Mouse (Mus musculus): ENCODE measurements around the gene Mrs2.
"Not testable (repeated sequence)": the region's sequence is repeated elsewhere in the genome, so short reads cannot be mapped to it uniquely, and the experiment has no call there.

The Mrs2 gene

DNA sequence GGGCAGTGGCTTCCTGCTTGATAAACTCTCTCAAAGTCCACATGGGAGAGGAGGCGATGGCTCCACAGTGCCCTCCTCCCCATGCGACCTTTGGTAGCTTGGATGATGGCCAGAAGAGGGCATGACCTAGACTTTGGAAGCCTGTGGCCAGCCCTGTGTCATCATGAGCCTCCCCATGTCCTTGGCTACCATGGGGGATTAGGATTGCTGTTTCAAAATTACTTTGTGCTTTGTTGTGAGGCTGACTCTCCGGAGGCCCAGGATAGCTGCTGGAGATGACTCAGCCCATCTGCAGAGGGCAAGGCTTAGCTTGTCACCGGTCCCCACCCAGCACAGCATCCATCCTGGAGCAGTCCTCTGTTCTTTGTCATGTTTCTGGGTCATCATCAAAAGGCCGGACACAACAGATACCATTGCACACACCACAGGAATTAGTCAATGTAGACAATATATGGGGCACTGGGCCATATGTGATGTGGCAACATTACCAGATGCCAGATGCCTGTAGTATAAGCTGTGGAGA, 42.3 kb downstream of the Mrs2 start:
- DNase-seq (ENCODE audit: low spot score), result no peak

DNA sequence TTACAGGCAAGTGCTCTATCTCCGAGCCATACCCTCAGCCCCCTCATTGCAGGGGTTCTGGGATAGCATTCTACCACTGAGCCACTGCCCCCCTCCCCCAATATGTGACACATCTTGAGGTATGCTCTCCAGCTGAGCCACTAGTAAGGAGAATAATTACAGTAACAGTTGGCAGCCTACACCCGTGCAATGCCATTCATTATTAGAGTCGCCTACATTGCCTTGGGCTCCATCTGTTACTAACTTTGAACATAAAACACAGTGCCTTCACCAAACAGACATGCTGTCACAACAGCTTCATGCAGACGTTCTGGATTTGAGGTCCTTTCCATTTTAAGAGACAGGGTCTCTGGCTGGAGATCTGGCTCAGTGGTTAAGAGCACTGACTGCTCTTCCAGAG, 43.8 kb downstream of the Mrs2 start:
- no peak for DNase-seq (ENCODE audit: low spot score)

DNA sequence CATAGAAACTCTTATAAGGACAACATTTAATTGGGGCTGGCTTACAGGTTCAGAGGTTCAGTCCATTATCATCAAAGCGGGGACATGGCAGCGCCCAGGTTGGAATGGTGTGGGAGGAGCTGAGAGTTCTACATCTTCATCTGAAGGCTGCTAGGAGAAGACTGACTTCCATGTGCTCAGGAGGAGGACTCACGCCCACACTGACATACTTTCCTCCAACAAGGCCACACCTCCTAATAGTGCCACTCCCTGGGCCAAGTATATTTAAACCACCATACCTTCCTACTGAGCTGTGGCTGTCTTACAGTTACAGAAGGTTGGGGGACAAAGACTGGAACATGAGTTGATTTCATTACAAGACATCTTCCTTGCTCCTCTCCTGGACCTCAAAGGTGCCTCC, 48.4 kb downstream of the Mrs2 start:
- DNase-seq (ENCODE audit: low spot score), result not testable (repeated sequence)

DNA sequence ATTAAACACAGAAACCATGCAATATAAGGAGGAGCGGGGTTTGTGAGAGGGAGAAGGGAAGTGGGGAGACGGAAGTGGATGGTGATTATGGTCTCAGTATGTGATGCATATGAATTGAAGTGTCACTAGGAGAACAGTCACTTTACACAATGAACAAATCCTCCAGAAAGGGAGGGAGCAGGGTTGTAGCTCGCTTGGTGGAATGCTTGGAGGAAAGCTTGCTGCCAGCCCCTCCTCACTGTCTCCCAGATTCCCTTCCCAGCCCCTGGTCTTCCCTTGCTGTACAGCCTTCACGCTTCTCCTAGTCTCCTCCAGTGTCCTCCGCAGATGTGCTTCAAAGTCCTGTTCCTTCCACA, 54.4 kb downstream of the Mrs2 start:
- DNase-seq (ENCODE audit: low spot score), result no peak

DNA sequence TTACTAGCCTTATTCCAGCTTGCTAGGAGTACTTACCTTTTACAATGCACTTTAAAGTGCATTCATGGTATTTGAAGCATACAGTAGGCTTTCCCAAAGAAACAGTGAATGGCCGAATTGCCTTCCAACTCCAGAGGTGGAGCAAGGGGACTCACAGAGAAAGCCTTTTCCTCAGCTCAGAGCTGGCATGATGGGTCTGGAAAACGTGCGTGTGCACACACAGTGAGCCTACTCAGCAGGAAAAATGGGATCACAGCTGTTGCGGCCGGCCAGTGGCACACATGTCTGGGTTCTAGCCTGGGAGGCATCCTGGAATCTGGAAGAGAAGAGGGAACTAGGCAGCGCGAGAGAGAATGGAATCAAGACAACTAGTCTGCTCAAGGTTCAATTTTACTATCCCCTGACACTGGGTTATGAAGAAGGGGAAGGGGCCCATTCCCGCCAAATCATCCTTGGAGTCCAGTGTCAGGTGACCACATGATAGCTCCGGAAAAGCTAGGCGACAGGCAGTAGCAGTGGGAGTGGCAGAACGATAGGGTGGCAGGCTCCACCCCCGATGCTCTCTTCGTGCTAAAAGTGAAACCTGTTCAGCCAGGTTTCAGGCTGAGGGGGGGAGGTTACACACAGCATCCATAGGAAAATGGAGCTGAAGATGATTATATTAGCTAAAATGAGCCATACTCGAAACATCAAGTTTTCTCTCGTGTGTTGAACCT, 54.9 kb downstream of the Mrs2 start:
- no peak for DNase-seq (ENCODE audit: low spot score)

DNA sequence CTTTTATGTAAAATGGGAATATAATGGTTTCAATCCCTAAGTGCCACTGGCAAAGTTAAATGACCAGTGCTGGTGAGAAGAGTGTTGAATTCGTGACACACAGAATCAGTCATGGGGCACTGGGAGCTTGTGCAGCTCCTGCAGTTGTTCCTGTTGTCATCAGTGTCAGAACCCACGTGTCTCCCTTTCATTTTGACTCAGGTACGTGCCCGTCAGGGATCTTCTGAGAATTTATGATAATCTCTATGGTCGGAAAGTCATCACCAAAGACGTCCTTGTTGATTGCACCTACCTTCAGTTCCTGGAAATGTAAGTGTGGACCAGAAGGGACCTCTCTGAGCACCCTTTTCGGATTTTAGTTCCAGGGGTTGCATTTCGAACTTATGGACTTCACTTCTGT, 58.1 kb downstream of the Mrs2 start:
- DNase-seq (ENCODE audit: low spot score), result no peak

DNA sequence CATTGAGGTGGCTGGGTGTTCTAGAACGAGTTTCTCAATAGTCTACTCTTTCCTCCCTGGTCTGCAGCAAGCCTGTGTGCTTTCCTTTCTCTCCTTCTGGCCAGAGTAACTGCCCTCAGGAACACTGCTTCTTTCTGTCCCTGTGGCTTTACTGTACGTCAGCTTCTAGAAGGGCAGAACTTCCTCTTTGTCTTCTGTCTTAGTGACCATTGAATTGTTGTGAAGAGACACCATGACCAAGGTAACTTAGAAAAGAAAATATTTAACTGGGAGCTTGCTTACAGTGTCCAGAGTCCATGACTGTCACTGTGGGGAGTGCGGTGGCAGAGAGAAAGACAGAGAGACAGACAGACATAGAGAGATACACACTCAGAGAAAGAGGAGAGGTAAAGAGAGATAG, 60.1 kb downstream of the Mrs2 start:
- no peak for DNase-seq (ENCODE audit: low spot score)

DNA sequence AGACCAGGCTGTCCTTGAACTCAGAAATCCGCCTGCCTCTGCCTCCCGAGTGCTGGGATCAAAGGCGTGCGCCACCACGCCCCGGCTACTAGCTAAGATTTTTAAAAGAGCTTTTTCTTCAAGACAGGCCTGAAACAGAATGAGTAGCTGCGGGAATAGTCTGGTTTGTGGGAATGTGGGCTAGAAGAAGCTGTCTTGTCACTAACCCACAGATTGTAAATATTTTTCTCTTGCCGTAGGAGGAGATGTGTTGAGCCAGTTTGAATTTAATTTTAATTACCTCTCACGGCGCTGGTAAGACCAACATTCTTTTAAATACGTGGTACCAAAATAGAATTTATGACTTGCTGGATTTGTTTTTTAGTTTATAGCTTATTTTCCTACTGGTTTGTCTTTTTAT, 61.5 kb downstream of the Mrs2 start:
- DNase-seq (ENCODE audit: low spot score), result no peak

DNA sequence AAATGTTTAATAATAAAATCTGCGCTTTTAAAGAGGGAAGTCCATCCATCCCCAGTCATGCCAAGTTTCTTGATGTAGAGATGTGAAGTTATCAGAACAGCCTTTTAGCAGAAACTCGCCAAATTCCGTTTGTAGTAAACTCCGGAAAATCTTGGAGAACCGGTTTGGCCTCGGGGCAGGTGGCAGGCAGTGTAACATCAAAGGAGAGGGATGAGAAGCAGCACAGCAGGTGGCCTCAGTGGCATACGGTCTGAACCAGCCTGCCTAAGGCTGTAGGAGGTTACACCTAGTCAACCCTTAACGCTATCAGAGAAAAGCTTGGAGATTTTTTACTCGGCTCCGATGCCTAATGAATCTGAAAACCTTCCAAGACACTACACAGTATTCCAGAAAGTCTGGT, 64.7 kb downstream of the Mrs2 start:
- no peak for DNase-seq (ENCODE audit: low spot score)

DNA sequence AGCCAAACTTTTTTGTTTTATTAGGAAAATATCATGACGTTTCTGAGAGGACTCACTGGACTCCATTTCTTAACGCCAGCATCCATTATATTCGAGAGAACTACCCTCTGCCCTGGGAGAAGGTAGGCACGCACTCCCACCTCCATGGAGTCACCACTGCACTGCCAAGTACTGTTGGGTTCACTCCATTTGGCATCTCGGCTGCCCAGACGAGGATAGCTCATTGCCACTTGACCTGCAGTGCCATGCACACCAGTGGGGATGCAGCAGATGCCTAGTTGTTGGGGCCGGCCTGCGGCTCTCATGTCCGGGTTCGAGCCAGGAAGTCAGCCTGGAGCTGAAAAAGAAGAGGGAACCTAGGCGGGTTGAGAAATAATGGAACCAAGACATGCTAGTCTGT, 65.1 kb downstream of the Mrs2 start:
- DNase-seq (ENCODE audit: low spot score), result no peak

DNA sequence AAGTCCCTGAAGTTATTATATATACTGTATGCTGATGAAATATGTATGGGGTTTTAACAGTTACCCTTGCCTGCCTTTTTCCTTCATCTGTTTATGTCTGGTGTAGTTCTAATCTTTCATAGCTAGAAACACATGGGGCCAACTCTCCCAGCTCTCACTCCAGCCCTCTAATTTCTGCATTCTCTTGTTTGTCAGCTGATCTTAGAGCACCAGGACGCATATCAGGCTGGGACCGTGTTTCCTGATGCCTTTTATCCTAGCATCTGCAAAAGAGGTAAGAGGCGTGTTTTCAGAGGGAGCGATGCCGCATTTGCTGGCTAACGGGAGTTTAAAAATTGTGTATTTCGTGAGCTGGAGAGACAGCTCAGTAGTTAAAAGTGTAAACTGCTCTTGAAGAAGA, 67.5 kb downstream of the Mrs2 start:
- DNase-seq (ENCODE audit: low spot score), result no peak

DNA sequence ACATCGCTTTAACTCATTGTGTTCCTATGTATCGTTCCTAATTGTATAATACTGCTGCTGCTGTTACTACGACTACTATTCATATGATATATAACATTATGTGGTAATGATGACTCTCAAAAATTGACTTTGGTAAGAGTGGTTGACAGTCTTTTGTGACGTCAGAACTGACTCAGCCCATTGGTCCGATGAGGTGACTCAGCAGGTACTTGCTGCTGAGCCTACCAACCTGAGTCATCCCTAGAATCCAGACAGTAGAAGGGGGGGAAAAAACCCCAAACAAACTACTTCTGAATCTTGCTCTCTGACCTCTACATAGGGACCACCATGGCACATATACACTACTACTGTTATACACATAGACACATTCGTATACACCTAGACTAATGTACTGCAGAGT, 71.3 kb downstream of the Mrs2 start:
- DNase-seq (ENCODE audit: low spot score), result no peak

DNA sequence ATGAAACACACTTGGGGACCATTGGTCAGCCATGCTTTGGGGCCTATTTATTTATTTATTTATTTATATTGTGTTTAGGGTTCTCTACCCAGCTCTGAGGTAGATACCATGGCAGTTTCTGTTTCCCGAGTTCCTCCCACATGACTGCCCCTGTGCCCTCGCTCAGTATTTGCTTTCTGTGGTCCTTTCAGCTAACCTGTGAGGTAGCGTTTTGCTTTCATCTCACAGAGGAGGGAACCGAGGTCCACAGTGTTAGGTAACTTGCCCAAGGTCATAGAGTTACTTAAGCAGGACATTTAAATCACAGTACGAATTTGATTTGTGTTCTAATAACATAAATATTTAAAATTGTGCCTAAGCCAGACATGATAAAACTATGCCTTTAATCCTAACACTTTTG, 73.0 kb downstream of the Mrs2 start:
- DNase-seq (ENCODE audit: low spot score), result no peak

DNA sequence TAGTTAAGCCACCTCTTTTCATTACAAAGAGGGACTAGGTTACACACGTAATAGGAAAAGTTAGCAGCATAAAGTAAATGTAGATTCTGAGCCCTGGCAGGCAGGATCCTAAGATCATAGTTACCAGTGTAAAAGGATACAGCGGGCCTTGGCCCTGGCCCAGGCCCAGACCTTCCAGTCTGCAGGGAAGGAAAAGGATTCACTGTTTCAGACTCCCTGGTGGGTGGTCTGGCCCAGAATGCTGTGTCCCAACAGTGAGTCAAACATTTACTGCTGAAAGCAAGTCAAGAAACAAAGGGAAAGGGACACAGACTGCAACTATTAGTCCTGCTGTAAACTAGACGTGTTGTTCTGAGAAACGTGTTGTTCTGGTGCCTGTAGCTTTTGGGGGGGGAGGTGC, 74.6 kb downstream of the Mrs2 start:
- peak; percentile 55 for DNase-seq (ENCODE audit: low spot score)

DNA sequence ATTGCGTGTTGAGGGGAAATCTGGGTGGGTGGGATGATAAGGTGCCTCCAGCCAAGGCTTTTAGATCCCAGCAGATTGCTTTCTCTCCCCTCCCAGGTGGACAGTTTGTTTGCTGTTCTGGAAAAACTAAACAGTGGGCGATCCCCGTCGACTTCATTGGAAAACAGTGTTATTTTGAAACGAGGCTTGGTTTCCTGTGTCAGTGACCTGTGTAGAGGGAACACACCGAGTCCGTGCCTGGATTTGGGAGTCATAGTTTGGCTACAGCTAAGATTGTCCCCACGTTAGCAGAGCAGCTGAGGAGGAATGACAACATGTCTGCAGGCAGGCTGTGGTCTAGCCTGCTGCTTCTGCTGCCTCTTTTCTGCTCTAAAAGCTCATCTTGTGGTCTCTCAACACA, 76.9 kb downstream of the Mrs2 start:
- no peak for DNase-seq (ENCODE audit: low spot score)

DNA sequence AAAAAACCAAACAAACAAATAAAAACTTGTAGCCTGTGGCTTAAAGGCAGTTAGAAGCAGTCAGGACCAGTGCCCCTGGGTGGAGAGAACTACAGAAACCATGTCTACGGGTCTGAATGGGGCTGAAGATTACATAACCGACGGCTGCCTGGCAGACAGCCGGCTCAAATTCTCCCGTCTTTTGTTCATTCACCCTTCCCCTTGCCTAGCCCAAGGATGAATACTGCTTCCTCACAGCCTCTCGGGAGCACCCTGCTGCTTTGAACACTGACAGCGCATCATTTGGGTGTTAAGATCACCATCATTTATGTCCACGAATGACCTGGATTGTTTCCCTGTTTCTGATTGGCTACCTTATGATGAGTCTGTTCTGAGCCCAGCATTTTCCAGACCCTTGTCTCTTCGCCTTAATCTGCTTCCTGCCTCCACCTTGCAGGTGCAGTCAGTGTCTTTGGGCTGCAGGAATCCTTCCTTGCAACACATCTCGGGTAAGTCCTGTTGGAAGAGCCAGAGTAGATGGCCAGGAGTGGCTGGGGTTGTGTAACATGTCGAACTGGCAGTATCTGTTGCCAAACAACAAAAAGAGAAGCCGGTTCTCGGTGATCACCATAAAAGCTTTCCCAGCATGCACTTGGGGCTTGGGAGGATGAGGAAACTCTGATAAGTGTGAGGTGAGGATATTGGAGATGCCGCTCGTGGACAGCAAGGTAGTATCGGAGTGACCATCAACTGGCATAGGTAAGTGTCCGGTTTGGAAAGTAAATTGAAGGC, 77.5 kb downstream of the Mrs2 start, which contains the start of gene Gpld1:
Gpld1 (plus strand) TSS at position 641 of the 771 bp plus-strand sequence.
- DNase-seq (ENCODE audit: low spot score), result no peak

DNA sequence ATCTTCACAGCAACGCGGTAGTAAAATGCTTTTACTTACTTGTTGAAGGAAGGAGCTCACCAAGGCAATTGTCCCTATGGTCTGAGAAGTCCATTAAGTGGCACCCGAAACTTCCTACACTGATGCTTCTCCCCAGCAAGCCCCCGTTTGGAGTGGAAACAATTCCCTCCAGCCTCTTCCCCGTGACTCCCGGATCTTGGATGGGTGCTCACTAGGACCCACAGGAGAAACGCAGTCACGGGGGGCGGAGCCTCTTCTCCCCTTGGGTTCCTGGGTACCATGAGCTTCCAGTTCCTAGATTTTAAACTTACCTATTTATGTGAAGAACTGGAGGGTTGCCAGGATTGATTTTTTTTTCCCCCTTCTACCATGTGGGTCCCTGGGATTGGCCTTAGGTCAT, 80.7 kb downstream of the Mrs2 start:
- peak; percentile 51 for DNase-seq (ENCODE audit: low spot score)

DNA sequence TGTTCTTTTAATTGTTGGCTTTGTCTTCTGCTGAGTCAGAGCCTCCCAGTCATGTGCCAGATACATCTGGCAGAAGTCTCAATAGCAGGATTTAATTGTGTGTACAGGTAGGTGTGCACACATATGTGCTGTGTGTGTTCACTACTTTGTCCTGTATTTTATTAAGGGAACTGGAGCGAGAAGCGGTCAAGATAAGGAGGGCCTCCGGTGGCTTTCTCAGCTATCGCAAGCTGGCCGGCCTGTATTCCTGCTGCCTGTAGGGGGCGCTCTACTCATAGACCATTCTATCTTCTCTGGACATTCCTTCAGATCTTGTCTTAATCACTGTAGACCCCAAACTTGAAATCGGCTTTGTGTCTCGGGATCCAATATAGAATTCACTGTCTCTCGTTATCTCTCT, 81.5 kb downstream of the Mrs2 start:
- DNase-seq (ENCODE audit: low spot score), result peak; percentile 89

DNA sequence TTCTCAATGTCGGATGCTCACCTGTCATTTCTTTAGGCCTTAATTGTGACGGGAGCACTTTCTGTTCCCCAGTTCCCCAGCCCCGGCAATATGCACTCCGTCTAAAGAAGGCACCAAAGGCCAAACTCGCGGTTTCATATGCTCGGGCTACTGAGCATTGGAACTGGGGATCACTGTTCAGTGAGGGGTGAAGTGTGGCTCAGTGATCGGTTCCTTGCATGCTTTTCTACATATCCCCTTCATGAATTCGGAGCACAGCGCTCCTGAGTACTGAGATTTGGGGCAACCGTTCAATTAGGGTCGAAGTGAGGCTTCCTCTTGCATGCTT, 82.4 kb downstream of the Mrs2 start:
- peak; percentile 46 for DNase-seq (ENCODE audit: low spot score)

Data from testis, postnatal 10 days (tissue).